Mouse (Mus musculus) brain, embryonic 14.5 days (tissue): ENCODE measurements at regions not wholly inside any gene's neighbourhood (a gene's known extent, or its start where the extent isn't known, plus 50 kb on each side); places are given as distances from the start of the nearest gene placed in this dataset.

Experiments used
- CTCF ChIP-seq: fragments of 200-500 bp; IDR thresholded peaks from 2 replicates; pipeline ENCODE4 v1.5.1; 2012; ENCODE audit warnings: inconsistent platforms, mild to moderate bottlenecking, moderate library complexity, borderline replicate concordance; ENCODE audit not compliant: insufficient read depth, insufficient read length; ENCODE audit errors: extremely low read depth
- POLR2A ChIP-seq: fragments of 200-500 bp; IDR thresholded peaks from 2 replicates; pipeline ENCODE4 v1.6.1; 2012; ENCODE audit warnings: mild to moderate bottlenecking, inconsistent platforms, borderline replicate concordance; ENCODE audit not compliant: poor library complexity, insufficient read depth, insufficient read length, severe bottlenecking; ENCODE audit errors: extremely low read depth

- TF ChIP-seq CTCF (no peak), POLR2A (no peak)
Measured at GRCm38 (mm10) chr1:29328930-29329329, 548.9 kb upstream of the Gm597 start.
